Mouse (Mus musculus) retina, embryonic 14.5 days (tissue): ENCODE measurements at regions not wholly inside any gene's neighbourhood (a gene's known extent, or its start where the extent isn't known, plus 50 kb on each side); places are given as distances from the start of the nearest gene placed in this dataset.
A peak's percentile ranks its signal among the peaks of the same experiment; 100 is the strongest.
"Not testable (repeated sequence)": the region's sequence is repeated elsewhere in the genome, so short reads cannot be mapped to it uniquely, and the experiment has no call there.

Experiments
- DNase-seq: peaks from one replicate; pipeline ENCODE4 v3.0.0-alpha.2; 2015; ENCODE audit warnings: low spot score

DNA sequence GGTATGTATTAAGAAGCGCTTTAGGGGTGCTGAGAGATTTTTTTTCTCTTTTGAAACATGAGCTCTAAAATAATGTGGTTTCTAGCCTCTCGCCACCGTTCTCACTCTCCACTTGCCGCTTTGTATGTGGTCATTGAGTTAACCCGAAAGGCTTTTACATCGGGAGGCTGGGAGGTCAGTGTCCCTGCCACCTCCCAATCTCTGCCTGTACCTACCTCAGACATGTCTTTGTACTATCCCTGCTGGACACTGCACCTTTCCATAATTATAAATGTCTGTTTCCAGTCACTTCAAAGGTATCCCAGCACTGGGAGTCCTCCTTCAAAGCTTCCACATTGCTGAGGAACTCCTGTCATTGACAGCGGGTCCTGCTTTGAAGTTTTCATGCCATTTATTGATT, 347.6 kb upstream of the Tbc1d2b start:
- no peak for DNase-seq

DNA sequence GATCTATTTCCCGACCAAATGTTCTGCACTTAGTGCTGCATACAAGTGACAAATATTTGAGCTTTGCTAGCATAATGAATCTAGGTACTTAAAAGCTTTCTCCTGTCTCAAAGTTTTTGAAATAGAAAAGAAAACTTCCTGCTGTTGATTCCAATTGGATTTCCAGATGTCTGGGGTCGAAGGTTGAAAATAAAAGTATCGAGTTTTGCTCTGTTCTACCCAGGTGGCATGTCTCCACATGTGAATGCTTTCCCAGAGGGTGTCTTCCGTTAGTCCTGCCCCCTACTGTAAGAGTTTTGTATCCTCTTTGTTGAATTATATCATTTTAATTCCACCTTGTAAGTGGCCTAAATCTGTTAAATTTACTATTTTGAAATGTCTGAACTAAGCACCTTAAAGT, 327.3 kb upstream of the Tbc1d2b start:
- no peak for DNase-seq

DNA sequence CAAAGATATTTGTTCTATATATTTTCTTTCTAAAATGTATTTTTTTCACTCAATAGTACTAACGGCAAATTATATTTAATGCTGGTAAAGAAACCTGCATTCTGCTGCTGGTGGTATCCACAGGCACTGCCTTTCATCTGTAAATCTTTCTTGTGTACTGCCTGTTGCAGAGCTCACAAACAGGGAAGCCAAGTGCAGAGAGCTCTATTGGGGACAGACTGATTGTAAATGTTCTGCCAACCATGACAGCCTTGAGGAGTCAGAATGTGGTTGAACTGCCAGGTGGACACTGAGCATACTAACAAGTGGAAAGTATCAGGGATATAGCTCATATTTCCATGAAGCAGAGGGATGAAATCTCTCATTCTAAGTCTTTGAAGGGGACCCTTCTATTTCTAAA, 286.1 kb upstream of the Tbc1d2b start:
- DNase-seq = no peak

DNA sequence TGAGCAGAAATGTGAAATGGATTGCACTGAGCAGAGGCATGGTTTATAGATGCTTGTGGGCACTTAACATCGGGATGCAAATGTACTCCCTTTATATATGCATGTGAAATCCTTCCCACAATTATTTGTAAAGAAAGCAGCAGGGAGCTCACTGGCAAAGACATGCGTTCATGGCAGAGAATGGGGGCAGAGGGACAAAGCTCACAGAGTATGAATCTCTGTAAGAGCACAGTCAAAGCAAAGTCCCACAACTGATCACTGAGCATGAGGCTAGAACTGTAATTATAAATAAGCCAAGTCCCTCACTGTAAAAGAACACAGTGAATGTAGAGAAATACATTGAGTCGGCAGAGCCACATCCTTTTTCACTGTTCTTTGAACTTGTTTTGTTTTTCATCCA, 285.6 kb upstream of the Tbc1d2b start:
- no peak for DNase-seq

DNA sequence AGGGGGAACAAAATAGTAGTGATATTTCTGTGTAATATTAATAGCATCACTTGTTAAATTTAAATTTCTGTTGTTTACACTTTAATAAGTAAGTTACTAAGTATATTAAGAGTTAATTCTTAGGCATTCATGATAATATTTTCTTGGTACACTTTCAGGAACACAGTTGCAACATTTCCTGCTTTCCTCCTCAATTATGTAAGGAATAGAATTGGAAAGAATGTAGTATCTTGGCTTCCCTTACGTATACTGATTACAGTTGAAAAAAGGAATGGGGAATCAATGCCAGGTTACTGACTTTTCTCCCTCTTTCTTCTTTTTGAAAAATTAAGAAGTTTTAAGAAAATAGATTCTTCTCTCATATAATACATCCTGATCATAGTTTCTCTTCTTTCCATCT, 277.3 kb upstream of the Tbc1d2b start:
- DNase-seq = no peak

DNA sequence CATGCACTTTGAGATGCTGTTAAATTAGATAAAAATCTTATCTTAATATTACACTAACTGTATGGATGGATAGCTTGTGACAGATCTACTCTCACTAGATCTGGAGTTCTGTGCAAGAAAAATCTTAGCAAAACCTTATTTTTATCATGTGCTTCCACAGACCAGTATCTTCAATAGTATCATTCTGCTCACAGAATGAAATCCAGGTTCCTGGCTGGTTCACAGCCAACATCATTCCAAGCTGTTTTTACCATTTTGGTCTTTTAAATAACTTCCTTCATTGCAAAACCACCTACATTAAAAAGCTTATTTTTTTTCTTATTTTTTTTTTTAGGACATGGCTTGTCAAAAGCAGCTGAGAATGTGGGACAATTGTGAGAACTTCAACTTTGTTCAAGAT, 276.1 kb upstream of the Tbc1d2b start:
- DNase-seq = no peak

DNA sequence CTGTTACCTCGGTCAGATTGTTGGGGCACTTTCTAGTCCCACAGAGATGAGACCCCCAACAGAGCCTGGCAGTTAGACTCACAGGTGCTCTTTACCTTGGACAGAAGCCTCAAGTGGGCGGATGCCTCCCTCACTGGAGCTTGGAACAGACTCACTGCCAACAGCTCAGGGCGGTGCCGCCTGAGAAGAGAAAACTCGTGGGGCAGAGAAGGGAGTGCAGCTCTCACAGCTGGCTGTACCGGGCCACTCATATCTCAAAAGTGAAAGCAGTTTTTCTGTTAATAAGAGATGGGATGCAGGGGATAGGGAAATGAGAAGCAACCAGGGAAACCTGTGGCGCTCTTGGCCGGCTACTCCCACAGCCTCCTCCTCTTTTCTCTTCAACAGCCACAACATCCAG, 267.1 kb upstream of the Tbc1d2b start:
- DNase-seq = not testable (repeated sequence)

DNA sequence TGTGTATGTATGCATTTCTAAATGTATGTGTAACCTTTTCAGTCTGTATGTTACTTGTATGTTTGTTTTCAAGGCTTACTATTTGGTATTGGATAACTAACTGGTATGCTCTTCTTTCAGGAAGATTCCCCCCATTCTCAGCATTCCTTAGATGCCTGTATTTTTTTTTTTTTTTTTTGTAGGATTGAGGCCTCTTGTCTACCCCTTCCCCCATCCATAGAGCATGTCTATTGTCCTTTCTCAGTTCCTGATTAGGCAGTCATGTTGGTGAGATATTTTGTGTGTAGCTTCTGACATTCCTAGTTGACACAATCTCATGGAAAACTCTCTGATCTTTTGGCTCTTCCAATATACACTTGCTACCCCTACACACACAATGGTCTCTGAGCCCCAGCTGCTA, 262.8 kb upstream of the Tbc1d2b start:
- no peak for DNase-seq

DNA sequence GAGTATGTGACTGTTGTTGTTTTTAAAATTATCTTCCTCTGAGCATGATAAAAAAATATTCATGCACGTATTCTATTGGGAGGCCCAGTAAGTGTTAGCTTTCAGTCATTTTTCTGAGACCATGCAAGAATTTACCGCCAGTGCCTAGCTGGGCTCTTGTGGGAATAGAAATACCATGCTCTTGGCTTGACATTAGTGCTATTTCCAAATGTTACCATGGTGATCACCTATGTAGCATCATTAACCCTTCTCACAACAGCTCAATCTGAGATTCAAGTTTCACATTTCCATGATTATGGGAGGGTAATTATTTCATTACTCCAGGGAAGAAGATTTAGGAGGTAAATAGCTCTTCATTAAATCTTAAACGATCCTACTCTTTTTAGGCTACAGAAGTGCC, 250.6 kb upstream of the Tbc1d2b start:
- DNase-seq = no peak

DNA sequence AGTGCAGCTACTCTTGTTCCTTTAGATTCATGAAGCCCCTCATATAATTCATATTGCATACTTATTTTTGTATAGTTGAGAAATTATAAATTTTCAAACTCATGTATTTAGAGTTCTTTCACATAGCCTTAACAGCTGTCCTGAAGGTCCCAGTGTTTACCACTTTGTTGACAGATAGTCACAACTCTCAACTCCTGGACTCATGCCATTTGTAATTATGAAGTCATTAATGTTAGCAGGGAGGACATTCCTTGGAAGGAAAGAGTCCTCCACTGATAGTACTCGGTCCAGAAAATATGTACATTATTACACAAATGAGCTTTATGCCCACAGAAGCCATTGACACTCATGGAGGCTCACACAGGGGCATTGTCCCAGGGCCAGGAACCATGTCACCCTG, 224.3 kb upstream of the Tbc1d2b start:
- no peak for DNase-seq

DNA sequence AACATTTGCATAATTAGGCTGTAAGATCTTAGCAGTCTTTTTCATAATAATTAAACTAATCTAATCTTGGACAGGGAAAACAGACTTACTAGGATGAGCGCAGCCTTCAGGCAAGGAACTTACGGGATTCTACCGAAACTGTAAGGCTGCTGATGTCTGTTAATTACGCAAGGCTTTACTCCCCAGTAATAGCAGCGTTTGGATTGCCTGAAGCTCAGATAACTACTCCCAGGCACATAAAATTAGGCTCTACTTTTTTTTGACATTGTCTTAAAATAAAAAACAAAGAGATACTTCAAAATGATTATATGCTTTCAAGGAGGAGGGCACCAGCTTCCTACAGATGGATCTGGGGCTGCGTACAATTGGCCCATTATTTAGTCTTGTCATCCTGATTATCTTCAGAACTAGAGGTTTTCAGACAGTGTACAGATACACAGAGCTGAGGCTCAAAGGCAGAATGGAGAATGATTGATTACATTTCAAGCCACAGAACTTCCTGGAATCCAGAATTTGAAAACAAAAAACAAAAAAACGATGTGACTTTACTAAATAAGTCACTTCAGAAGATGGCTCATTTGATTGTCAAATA, 220.1 kb upstream of the Tbc1d2b start:
- peak; percentile 38 for DNase-seq

DNA sequence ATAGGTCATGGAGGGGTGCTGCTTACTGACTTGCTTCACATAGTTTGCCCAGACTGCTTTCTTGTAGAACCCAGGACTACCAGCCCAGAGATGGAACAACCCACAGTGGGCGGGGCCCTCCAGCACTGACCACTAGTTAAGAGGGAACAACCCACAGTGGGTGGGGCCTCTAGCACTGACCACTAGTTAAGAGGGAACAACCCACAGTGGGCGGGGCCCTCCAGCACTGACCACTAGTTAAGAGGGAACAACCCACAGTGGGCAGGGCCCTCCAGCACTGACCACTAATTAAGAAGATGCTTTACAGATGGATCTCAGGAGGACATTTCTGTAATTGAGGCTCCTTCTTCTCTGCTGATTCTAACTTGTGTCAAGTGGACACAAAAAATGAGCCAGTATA, 180.0 kb upstream of the Tbc1d2b start:
- no peak for DNase-seq

DNA sequence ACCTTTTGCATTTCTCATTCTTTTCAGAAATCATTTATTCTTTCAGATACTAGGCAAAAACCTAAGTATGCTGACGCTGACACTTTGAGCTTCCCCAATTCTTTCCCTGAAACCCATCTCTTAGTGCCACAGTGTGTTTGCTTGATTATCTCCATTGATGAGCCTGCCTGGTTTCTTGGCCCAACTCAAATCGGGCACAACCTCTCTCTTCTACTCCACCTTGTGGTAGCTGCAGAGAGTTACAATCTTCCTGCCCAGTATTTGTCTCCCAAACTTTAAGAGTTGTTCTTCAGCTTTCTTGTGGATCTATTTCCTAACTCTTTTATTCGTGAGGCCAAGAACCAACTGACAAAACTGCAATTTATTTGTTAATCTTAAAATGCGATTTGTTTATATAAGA, 176.4 kb upstream of the Tbc1d2b start:
- peak; percentile 56 for DNase-seq

DNA sequence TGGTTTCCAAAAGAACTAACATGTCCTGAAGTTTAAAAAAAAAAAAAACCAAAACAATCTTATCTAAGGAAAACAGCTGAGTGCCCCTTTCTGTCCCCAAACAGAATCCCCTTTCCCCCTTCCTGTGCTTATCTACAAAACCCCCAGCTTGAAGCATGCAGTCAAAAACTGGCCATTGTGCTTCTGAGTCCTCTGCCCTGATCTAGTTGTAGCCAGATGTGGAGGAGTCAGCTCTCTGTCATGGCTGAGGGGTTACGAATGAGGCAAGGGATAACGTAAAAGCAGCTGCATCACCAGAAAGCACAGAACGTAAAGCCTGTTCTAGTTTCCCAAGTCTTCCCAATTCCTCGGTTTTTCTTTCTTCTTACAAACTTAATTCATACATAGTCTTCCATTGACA, 164.3 kb upstream of the Tbc1d2b start:
- no peak for DNase-seq

DNA sequence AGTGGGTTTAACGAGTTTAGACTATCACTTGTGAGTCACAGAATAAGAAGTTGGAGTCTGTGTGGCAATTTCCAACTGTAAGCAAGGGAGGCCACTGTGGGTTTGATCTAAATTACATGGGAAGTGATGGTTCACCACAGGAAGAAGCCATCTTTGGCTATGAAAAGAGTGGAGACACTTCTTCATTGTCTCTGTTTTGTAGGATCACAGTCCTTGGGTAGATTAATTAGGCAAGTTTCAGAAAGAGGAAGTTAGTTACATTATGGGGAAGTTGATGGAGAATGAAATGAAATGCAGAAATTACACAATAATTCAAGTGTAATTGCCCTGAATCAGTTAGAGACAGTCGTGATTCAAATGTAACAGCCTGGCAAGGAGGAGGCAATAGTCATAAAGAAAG, 160.3 kb upstream of the Tbc1d2b start:
- no peak for DNase-seq

DNA sequence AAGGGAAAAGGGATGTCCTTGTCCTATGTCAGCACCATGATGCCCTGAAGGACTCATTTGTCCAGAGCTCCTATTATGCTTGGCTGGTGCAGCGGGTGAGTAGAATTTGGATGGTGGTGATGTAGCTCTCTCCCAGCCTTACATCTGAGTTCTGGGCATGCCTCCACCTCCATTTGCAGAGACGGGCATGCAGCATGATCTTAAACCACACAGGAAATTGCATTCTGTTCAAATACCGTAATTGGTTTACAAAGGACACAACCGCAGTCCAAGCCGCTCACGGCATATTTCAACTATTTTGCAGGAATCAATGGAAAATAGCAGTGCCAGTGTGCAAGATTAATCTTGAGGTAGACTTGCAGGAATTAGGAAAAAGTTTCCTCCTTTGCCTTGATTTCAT, 151.1 kb upstream of the Tbc1d2b start:
- no peak for DNase-seq

DNA sequence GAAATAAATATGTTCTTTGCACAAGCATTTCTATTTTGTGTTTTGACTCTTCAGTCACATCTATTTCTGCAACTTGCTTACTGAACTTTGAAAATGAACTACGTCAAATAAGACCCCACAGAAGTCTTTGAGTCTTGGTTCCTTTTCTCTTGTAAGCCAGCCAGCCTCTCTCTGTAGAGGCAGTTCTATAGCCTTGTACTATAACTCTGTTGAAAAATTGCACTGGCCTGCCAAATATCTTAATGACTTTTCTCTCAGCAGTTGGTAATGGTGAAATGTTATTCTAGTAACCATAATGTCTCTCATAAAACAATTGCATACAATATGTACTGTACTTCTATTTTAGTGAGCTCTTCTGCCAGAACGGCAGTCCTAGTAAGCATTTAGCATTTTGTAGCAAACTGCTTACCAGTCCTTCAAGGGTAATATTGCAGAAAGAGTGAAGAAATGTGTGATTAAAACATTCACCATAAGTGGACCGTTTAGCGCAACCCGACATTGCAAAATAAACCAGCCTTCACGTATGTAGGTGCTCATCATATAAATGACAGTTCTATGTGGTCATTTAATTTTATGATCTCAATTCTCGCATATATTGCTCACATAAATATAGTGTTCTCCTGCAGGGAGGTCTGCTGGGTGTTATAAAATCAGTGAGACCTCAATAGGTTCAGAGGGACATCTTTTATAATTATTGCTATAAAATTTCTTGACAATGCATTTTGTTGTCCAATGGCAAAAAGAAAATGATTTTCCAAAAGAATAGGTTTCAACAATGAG, 149.3 kb upstream of the Tbc1d2b start:
- no peak for DNase-seq

DNA sequence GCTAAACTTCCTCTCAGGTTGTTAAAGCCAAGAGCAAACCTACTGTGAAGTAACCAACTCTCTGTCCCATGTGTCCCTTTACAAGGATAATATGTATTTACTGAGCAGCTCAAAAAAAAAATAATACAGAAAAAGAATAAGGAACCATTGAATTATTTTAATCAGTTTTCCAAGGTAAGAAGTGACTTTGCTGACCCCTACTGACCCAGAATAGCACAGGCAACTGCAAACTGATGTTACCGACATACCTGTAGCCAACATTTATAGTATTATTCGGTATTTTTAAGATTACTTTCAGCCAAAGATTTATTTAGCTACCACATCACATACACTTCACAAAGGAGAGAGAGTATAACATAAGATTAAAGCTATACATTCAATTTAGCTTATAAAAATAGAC, 138.2 kb upstream of the Tbc1d2b start:
- DNase-seq = no peak

DNA sequence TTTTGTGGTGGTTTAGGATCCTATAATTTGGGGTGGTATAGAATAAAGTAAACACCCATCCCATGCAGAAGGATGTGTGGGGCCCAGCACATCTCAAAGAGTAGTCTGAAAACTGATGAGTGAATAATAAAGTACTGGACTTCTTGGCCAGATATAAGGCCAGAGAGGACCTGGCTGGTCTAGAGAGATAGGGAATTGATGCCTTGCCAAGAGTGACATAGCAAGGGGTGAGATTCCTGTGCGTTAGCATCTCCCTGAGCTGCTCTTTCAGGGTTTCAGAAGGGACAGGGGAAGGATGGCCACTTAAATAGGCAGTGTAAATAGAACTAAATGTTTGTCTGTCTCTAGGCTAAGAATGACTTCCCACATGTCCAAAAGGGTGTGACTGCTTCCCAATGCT, 137.0 kb upstream of the Tbc1d2b start:
- DNase-seq = no peak

DNA sequence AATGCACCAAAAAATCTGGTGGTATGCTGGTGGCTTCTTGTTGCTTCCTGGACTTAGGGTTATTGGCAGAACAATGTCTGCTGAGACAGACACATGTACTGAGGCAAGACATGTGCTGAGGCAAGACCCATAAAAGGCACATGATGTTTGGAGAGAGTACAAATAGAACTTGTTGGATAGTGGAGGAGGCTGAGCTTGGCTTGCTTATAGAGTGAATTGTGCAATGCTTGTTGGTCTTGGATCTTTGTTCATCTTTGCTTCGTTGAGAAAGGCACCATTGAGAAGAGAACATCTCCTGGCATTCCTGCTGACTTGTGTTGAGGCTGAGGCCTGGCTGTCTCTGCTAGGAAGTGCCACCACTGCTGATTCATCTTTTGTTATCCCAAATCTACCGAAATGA, 117.8 kb upstream of the Tbc1d2b start:
- no peak for DNase-seq

DNA sequence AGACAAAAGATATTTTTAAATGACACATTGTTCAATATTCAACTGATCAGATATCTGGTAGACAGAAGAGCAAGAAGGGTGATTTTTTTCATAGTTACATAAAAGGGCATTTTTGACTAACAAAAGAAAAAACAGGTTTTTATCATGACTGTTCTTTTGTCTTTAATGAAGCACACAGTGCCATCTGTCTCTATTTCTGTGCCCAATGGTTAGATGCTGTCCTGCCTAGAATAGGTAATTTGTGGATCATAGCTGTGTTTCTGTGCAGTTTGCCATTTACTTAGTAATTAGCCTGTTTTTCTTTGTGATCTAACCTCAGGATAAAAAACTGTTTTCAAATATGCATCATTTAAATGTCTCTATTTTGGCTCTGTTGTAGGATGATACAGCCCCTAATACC, 114.4 kb upstream of the Tbc1d2b start:
- DNase-seq = no peak

DNA sequence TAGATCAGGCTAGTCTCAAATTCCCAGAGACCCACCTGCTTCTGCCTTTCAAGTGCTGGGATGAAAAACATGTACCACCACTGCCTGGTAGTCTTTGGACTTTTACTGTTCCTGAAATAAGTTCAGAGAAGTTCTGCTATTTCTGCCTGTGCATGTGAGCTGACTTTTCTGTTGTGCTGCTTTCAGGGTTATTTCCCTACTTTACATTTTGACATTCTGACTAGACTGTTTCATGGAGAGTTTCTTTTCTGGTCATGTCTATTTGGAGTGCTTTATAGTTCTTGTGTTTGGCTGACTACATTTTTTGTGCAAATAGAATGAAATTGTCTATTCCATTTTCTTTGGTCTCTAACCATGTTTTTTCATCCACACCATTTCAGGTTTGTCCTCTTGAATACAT, 109.5 kb upstream of the Tbc1d2b start:
- DNase-seq = no peak

DNA sequence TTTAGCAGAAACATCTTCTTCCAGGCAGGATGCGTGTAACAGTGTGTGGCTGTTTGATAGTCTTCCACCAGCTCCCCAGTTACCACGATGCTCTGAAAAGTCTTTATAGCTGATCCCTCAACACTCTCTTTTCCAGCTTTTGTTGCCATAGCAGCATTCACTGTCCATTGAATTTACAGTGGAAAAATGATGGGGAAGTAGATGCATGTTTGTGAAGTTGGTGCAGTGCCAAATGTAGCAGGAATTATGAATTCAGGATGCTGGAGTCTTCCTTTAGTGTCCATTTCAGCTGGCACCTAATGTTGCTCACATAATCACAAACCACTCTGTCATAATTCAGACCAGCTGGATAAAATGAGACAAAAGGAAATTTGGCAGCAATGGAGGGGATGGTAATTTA, 99.0 kb upstream of the Tbc1d2b start:
- DNase-seq = no peak

DNA sequence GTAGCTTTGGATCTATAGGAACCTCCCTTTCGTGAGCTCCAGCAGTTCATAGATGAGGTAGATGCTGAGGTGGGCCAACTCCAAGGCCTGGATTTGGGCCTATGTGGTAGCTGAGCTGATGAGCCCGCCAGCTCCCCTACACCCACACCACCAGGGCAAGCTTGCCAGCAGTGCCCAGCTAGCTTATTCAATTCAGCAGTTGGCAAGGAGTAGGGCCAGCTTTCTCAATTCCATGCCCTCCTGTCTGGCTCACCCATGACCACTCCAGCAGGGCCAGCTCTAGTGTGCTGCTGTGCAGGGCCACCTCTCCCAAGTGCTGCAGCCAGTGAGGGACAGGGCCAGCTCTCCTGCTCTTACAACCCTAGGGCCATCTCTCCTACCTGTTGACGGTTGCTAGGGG, 97.1 kb upstream of the Tbc1d2b start:
- no peak for DNase-seq
